In genomic region chr1:89117062-89117461, GRCm38 (mm10) we compare ENCODE assay signal across 13 mouse cellular contexts. TPM values are rescaled to one million over a fixed set of nuclear protein-coding genes. Genes with fewer than 3 reads are reported as not detected.
A peak's percentile ranks its signal among the peaks of the same experiment; 100 is the strongest.
DNase-seq lines count a peak whose midpoint lies in the region; ATAC-seq and TF ChIP-seq lines count a peak whose summit lies in the region.
"Had no signal": no experiment of that assay in that cellular context is flagged by ENCODE, and none has a peak within 500 bp of the region (broad histone marks: within the 10 kb centered on the region; RNA-seq: fewer than 3 reads in every experiment).

No protein-coding gene starts in this region.

- no peak for TF ChIP-seq CTCF in gastrocnemius, adult 2 months (IDR thresholded peaks at IDR 0.05)
- TF ChIP-seq CTCF in hindbrain, postnatal 0 days (IDR thresholded peaks at IDR 0.05; ENCODE audit: low read depth) = no peak

- H3K4me2 ChIP-seq in hindbrain, embryonic 16.5 days (ENCODE audit: low read length) = no peak overlapping the region
- no peak overlapping the region for H3K4me2 ChIP-seq in hindbrain, embryonic 11.5 days (replicated peaks; ENCODE audit: low read depth, low read length)
- no peak overlapping the region for H3K4me2 ChIP-seq in hindbrain, postnatal 0 days (ENCODE audit: low read depth, low read length)
- H3K4me2 ChIP-seq: embryonic facial prominence, embryonic 15.5 days; midbrain, embryonic 12.5 days had no signal

- 0 out of 2 replicates have a peak overlapping the region, but pooled peaks have one; percentile 8 for H3K27ac ChIP-seq in gastrocnemius, adult 2 months
- H3K27ac ChIP-seq in hindbrain, embryonic 16.5 days (ENCODE audit: low read depth, low read length) = no peak overlapping the region
- no peak overlapping the region for H3K27ac ChIP-seq in hindbrain, embryonic 11.5 days (ENCODE audit: low read depth, low read length)
- 0 out of 2 replicates have a peak overlapping the region, but pooled peaks have one; percentile 3 for H3K27ac ChIP-seq in hindbrain, postnatal 0 days
- H3K27ac ChIP-seq: liver, embryonic 14.5 days; midbrain, embryonic 12.5 days had no signal

- no peak overlapping the region for H3K9ac ChIP-seq in hindbrain, embryonic 16.5 days (ENCODE audit: low read depth, low read length)
- no peak overlapping the region for H3K9ac ChIP-seq in hindbrain, embryonic 11.5 days (ENCODE audit: low read depth, low read length)
- no peak overlapping the region for H3K9ac ChIP-seq in hindbrain, postnatal 0 days (replicated peaks; ENCODE audit: low read length)
- H3K9ac ChIP-seq: embryonic facial prominence, embryonic 15.5 days; liver, embryonic 14.5 days; midbrain, embryonic 12.5 days had no signal

- ATAC-seq in hindbrain, embryonic 16.5 days = peak; percentile 44; the same call in 1 of the 2 replicates
- no peak for ATAC-seq in hindbrain, embryonic 11.5 days (ENCODE audit: low FRiP score)
- ATAC-seq in hindbrain, postnatal 0 days = peak; percentile 28; the same call in 1 of the 2 replicates
- ATAC-seq: forebrain, embryonic 14.5 days had no signal

- H3K9me3 ChIP-seq in hindbrain, embryonic 16.5 days (ENCODE audit: control insufficient read depth, low read length) = no peaks in the 10 kb centered on the region
- H3K9me3 ChIP-seq in hindbrain, embryonic 11.5 days (ENCODE audit: control insufficient read depth, low read length) = no peaks in the 10 kb centered on the region
- no peaks in the 10 kb centered on the region for H3K9me3 ChIP-seq in hindbrain, postnatal 0 days (ENCODE audit: low read length)
- H3K9me3 ChIP-seq: embryonic facial prominence, embryonic 15.5 days; midbrain, embryonic 12.5 days had no signal

- no peak overlapping the region for H3K4me3 ChIP-seq in gastrocnemius, adult 2 months
- H3K4me3 ChIP-seq in hindbrain, embryonic 16.5 days (ENCODE audit: low read length) = no peak overlapping the region
- no peak overlapping the region for H3K4me3 ChIP-seq in hindbrain, embryonic 11.5 days (ENCODE audit: low read depth, low read length)
- H3K4me3 ChIP-seq in hindbrain, postnatal 0 days (ENCODE audit: low read length) = no peak overlapping the region
- H3K4me3 ChIP-seq: embryonic facial prominence, embryonic 15.5 days; midbrain, embryonic 12.5 days had no signal

- 65% methylated on average over 5 of the region's 5 CpGs for WGBS in hindbrain, embryonic 16.5 days
- WGBS in hindbrain, embryonic 11.5 days = 86% methylated on average over 5 of the region's 5 CpGs
- 59% methylated on average over 5 of the region's 5 CpGs for WGBS in hindbrain, postnatal 0 days

- no peaks in the 10 kb centered on the region; the same call in 1 of the 2 replicates for H3K4me1 ChIP-seq in hindbrain, embryonic 16.5 days (ENCODE audit: control insufficient read depth, insufficient read depth, low read depth, low read length)
- H3K4me1 ChIP-seq in hindbrain, embryonic 11.5 days (replicated peaks; ENCODE audit: control insufficient read depth, insufficient read depth, low read length) = no peaks in the 10 kb centered on the region
- peaks cover 16% of the 10 kb centered on the region for H3K4me1 ChIP-seq in hindbrain, postnatal 0 days (ENCODE audit: insufficient read depth, low read length)

- H3K36me3 ChIP-seq in hindbrain, embryonic 16.5 days (ENCODE audit: control insufficient read depth, insufficient read depth, low read length) = no peaks in the 10 kb centered on the region
- H3K36me3 ChIP-seq in hindbrain, embryonic 11.5 days (ENCODE audit: control insufficient read depth, insufficient read depth, low read length) = no peaks in the 10 kb centered on the region
- no peaks in the 10 kb centered on the region for H3K36me3 ChIP-seq in hindbrain, postnatal 0 days (ENCODE audit: insufficient read depth, low read length)
- H3K36me3 ChIP-seq: G1E; midbrain, embryonic 12.5 days had no signal

- peak; percentile 33 for DNase-seq in gastrocnemius, adult 2 months
- DNase-seq in gastrocnemius, postnatal 4 days (ENCODE audit: low spot score in 2 of 2) = no peak
- DNase-seq in hindbrain, embryonic 11.5 days (ENCODE audit: low spot score) = no peak
- no peak for DNase-seq in hindbrain, postnatal 0 days (ENCODE audit: low spot score)
- peak; percentile 53 for DNase-seq in retina, postnatal 1 day
- no peak for DNase-seq in right cerebral cortex, adult 2 months (ENCODE audit: low spot score in 2 of 2)
- DNase-seq: adrenal gland, adult 2 months had no signal

- intact Hi-C loops in gastrocnemius, adult 2 months (cut with DNase I) = no loop called here

- no peaks in the 10 kb centered on the region for H3K27me3 ChIP-seq in hindbrain, embryonic 16.5 days (replicated peaks; ENCODE audit: control insufficient read depth, insufficient read depth, low read length)
- H3K27me3 ChIP-seq in hindbrain, embryonic 11.5 days (ENCODE audit: control insufficient read depth, insufficient read depth, low read length) = no peaks in the 10 kb centered on the region
- H3K27me3 ChIP-seq in hindbrain, postnatal 0 days (ENCODE audit: insufficient read depth, low read length) = no peaks in the 10 kb centered on the region
- H3K27me3 ChIP-seq: embryonic facial prominence, embryonic 15.5 days; midbrain, embryonic 12.5 days had no signal

RNA-seq across cellular contexts. Expression of gene Sh3bp4, which starts 46.8 kb away (rescaled TPM):
- total RNA-seq in gastrocnemius, adult 2 months (2021) = 1 to 10 TPM; 2.1 to 4.0 TPM
- total RNA-seq in gastrocnemius, postnatal 4 days (2021) = 10 to 100 TPM; 16.8 to 17.1 TPM
- polyA plus RNA-seq in hindbrain, embryonic 16.5 days (2015; fragmentation: Nextera tagmentation; extraction: Ambion mirVana) = 13.7 and 17.0 TPM in 2 replicates
- polyA plus RNA-seq in hindbrain, embryonic 11.5 days (2014; fragmentation: Nextera tagmentation; extraction: Ambion mirVana) = 18.0 and 21.7 TPM in 2 replicates
- 36.5 and 38.8 TPM in 2 replicates for total RNA-seq in hindbrain, postnatal 0 days (2014; rRNA removed)
- 14.6 and 15.7 TPM in 2 replicates for polyA plus RNA-seq in hindbrain, postnatal 0 days (2015; fragmentation: Nextera tagmentation; extraction: Ambion mirVana)
- total RNA-seq: G1E had no signal
- polyA plus RNA-seq: G1E had no signal

Comparison
In these comparisons a context has a peak if more than half of its experiments do, and no peak if none do; other contexts are left out.
1. DNase-seq: peak in gastrocnemius, adult 2 months (single experiment) and retina, postnatal 1 day (single experiment); none in gastrocnemius, postnatal 4 days (0 of 2), hindbrain, embryonic 11.5 days (single experiment), hindbrain, postnatal 0 days (single experiment) and right cerebral cortex, adult 2 months (0 of 2).
2. H3K27ac ChIP-seq: peak in gastrocnemius, adult 2 months (single experiment) and hindbrain, postnatal 0 days (single experiment); none in hindbrain, embryonic 16.5 days (single experiment) and hindbrain, embryonic 11.5 days (single experiment).